ENCODE assay signal across 11 mouse cellular contexts in the genomic region with DNA sequence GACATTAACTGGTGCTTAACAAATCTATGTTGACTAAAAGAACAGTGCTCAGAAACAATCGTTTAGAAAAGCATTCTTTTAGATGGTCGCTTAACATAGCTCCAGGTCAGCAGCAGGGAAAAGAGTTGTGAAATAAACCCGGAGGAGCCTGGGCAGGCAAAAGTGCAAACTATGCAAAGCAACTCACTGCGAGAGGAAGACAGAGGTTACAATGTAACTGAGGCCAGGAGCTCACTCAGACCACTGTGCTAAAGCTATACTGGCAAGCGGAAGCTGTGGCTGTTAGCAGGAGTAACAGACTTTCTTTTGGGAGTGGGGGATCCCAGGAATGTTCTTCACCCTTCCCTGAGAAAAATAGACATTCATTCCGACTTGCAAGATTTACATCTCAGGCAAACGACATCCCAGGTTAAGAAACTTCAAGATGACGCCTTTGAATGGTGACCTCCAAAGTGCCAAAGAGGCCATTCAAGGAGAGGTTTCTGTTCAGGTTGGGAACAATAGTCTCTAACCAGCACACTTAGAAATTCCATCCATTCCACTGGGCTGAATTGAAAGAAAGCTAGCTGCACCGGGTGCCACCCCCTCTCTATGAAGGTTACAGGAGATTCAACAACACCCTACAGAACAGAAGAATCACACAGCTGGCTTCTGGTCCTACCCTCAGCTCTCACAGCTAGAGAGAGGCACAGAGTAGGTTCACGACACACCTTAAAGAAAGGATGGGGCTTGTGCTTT.
A peak's percentile ranks its signal among the peaks of the same experiment; 100 is the strongest.
DNase-seq lines count a peak whose midpoint lies in the region; ATAC-seq and TF ChIP-seq lines count a peak whose summit lies in the region.
"Had no signal": no experiment of that assay in that cellular context is flagged by ENCODE, and none has a peak within 500 bp of the region (broad histone marks: within the 10 kb centered on the region; RNA-seq: fewer than 3 reads in every experiment).

No protein-coding gene starts in this region.

- H3K36me3 ChIP-seq in heart, embryonic 10.5 days, result no peaks in the 10 kb centered on the region
- H3K36me3 ChIP-seq in lung, embryonic 14.5 days (ENCODE audit: insufficient read depth), result no peaks in the 10 kb centered on the region
- H3K36me3 ChIP-seq in embryonic facial prominence, embryonic 10.5 days (replicated peaks), result no peaks in the 10 kb centered on the region
- no peaks in the 10 kb centered on the region for H3K36me3 ChIP-seq in liver, embryonic 15.5 days (replicated peaks)

- peaks cover 34% of the 10 kb centered on the region for H3K4me1 ChIP-seq in heart, embryonic 10.5 days
- H3K4me1 ChIP-seq in lung, embryonic 14.5 days (ENCODE audit: insufficient read depth), result peaks cover 27% of the 10 kb centered on the region
- peaks cover 69% of the 10 kb centered on the region for H3K4me1 ChIP-seq in embryonic facial prominence, embryonic 10.5 days
- peaks cover 26% of the 10 kb centered on the region for H3K4me1 ChIP-seq in liver, embryonic 15.5 days (replicated peaks)

- H3K4me3 ChIP-seq in heart, embryonic 10.5 days, result no peak overlapping the region
- no peak overlapping the region for H3K4me3 ChIP-seq in lung, embryonic 14.5 days (ENCODE audit: low read depth, low read length)
- no peak overlapping the region for H3K4me3 ChIP-seq in embryonic facial prominence, embryonic 10.5 days
- H3K4me3 ChIP-seq in liver, embryonic 15.5 days (replicated peaks), result no peak overlapping the region

- WGBS in heart, embryonic 10.5 days, result 50% methylated on average over 10 of the region's 10 CpGs
- WGBS in lung, embryonic 14.5 days, result 47% methylated on average over 10 of the region's 10 CpGs
- WGBS in embryonic facial prominence, embryonic 10.5 days, result 57% methylated on average over 10 of the region's 10 CpGs
- 44% methylated on average over 10 of the region's 10 CpGs for WGBS in liver, embryonic 15.5 days (ENCODE audit: insufficient replicate concordance)

- no peak overlapping the region for H3K9ac ChIP-seq in lung, embryonic 14.5 days
- H3K9ac ChIP-seq in liver, embryonic 15.5 days, result no peak overlapping the region

- no peak overlapping the region for H3K4me2 ChIP-seq in lung, embryonic 14.5 days
- H3K4me2 ChIP-seq in liver, embryonic 15.5 days, result no peak overlapping the region

- peak overlapping the region; percentile 59 for H3K27ac ChIP-seq in heart, embryonic 10.5 days
- H3K27ac ChIP-seq in lung, embryonic 14.5 days (ENCODE audit: low read depth), result peak overlapping the region; percentile 65; the same call in 1 of the 2 replicates
- H3K27ac ChIP-seq in embryonic facial prominence, embryonic 10.5 days (replicated peaks), result peak overlapping the region; percentile 45
- H3K27ac ChIP-seq in liver, embryonic 15.5 days (replicated peaks), result peak overlapping the region; percentile 53; the same call in 1 of the 2 replicates

- no peak for TF ChIP-seq CTCF in lung, embryonic 14.5 days (IDR thresholded peaks at IDR 0.05; ENCODE audit: low read depth)

- H3K9me3 ChIP-seq in heart, embryonic 10.5 days, result no peaks in the 10 kb centered on the region
- H3K9me3 ChIP-seq in lung, embryonic 14.5 days (ENCODE audit: low read depth, low read length), result no peaks in the 10 kb centered on the region
- no peaks in the 10 kb centered on the region for H3K9me3 ChIP-seq in embryonic facial prominence, embryonic 10.5 days
- H3K9me3 ChIP-seq in liver, embryonic 15.5 days (replicated peaks), result no peaks in the 10 kb centered on the region

- peak; percentile 13; the same call in 1 of the 2 replicates for ATAC-seq in lung, embryonic 14.5 days (ENCODE audit: insufficient read depth)
- ATAC-seq in liver, embryonic 15.5 days (ENCODE audit: insufficient read depth), result peak; percentile 31; the same call in 1 of the 2 replicates
- ATAC-seq: forebrain, embryonic 16.5 days; inflammation-experienced regulatory T-cells, adult 6 months had no signal

- H3K27me3 ChIP-seq in heart, embryonic 10.5 days (ENCODE audit: insufficient read depth, poor library complexity, severe bottlenecking), result no peaks in the 10 kb centered on the region
- no peaks in the 10 kb centered on the region for H3K27me3 ChIP-seq in lung, embryonic 14.5 days (ENCODE audit: insufficient read depth, low read length)
- H3K27me3 ChIP-seq in embryonic facial prominence, embryonic 10.5 days (replicated peaks; ENCODE audit: low read depth, poor library complexity, severe bottlenecking), result peaks cover 5% of the 10 kb centered on the region
- H3K27me3 ChIP-seq in liver, embryonic 15.5 days, result no peaks in the 10 kb centered on the region

- no peak for DNase-seq in heart, embryonic 10.5 days (ENCODE audit: low spot score)
- no peak for DNase-seq in heart, adult 11 months
- DNase-seq in lung, embryonic 14.5 days, result peak; percentile 53
- DNase-seq in lung, postnatal 4 days, result no peak
- no peak for DNase-seq in embryonic facial prominence, embryonic 10.5 days (ENCODE audit: low spot score)
- DNase-seq in cerebellum, adult 9-10 months, result no peak
- DNase-seq in layer of hippocampus, adult 8-10 months (ENCODE audit: low spot score in 2 of 2), result no peak
- DNase-seq: cerebellum, adult 8-10 months had no signal
